Mouse (Mus musculus): ENCODE measurements around the gene 4930590J08Rik.
A peak's percentile ranks its signal among the peaks of the same experiment; 100 is the strongest.
"Not testable (repeated sequence)": the region's sequence is repeated elsewhere in the genome, so short reads cannot be mapped to it uniquely, and the experiment has no call there.

4930590J08Rik gene

DNA sequence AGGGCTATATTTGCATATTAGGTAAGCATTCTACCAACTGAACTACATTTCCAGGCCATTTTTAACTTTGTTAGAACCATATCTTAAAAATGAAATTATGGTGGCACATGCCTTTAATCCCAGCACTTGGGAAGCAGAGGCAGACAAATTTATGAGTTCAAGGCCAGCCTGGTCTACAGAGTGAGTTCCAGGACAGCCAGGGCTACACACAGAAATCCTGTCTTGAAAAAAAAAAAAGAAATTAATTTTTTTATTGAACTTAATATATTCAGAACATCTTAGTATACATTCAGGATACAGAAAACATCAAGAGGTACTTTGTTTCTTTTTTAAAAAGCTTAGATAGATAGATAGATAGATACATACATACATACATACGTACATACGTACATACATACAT lies at the start of gene 4930590J08Rik:
4930590J08Rik (plus strand) TSS at position 301 of the 400 bp plus-strand sequence.
- DNase-seq (ENCODE audit: low read depth, low spot score) = not testable (repeated sequence)

DNA sequence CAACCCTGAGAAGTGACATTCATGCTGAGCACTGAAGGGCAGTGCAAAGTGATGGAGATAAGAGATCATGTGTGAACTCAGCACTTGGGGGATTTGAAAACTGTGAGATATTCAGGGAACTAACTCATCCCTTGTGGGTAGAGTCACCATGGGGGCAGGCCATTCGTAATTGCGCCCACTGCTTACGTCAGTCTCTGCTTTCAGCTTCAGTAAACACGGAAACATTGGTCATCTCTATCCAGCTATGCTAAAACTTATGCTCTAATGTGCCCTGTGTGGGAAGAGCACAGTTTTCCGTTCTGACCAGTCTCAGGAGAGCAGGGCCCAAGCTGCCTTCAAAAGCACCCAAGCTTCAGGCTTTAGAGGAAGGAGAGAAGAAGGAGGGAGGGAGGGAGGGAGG lies 44.3 kb upstream of the 4930590J08Rik start:
- no peak for DNase-seq (ENCODE audit: low read depth, low spot score)

DNA sequence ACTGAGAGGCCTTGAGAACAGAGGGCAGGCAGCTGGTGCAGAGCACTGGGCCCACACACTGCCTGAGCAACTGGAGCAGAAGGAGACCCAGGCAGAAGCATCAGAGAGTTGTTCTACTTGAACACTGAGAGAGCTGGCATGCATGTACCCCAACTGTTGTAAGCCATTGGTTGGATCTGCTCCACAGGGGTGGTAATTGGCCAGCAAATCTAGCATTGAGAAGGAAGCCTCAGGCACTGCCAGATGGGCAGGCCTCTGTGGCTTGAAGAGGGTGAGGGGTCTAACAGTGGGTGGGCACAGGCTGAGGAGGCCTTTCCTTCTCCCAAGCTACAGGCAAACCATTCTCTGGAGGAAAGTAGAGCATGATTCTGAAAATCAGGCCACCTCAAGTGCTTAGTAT lies 39.8 kb upstream of the 4930590J08Rik start:
- no peak for DNase-seq (ENCODE audit: low read depth, low spot score)

DNA sequence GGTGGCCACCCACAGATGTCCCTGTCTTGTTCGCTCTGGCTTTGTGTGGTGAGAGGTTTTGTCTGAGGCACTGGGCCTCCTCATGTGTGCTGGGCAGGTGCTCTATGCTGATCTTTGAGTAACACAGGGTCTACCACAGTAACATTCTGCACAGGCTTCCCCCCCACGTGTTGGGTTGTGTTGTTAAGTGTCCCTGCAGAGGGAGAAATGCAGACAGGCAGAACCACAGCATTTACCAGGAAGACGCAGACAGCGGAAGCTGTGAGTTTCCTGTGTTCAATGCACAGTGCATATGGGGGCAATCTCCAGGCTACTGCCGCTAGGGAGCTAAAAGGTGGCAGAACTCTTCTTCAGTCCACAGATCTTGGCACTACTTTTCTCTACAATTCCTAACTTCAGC lies 38.0 kb upstream of the 4930590J08Rik start:
- no peak for DNase-seq (ENCODE audit: low read depth, low spot score)

DNA sequence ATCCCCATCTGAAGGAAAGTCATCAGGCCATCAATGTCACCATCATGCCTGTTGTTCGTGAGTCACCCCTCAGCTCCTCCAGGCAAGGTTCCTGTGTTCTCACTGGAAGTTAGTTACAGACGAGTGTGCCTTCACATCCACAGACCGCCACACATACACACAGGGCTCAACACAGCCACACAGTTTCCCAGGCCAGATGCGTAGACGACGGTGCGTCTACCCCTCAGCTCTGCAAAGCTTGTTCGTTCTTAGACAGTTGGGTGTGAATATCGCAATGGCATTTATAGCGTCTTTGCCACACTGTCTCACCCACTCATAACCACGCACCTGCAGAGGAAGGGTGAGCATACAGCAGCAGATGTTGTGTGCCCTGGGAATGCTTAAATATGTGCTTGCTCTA lies 37.0 kb upstream of the 4930590J08Rik start:
- peak; percentile 83 for DNase-seq (ENCODE audit: low read depth, low spot score)

DNA sequence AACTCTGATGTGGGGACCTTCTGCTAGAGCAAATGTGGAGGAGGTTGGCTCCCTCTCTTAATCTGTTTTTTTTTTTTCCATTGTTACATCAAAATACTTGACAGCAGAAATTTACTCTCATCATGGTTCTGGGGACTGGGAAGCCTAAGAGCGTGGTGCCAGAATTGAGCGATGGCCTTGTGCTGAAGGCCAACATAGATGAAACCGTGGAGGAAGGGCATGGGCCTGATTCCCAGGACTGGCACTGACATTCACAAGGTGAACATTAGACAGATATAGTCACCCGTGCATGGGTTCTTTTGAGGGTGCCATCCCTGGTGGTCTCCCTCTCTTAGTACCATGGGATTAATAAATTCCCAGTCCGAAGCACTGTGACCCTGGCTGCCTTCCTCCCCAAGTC lies 34.5 kb upstream of the 4930590J08Rik start:
- no peak for DNase-seq (ENCODE audit: low read depth, low spot score)

DNA sequence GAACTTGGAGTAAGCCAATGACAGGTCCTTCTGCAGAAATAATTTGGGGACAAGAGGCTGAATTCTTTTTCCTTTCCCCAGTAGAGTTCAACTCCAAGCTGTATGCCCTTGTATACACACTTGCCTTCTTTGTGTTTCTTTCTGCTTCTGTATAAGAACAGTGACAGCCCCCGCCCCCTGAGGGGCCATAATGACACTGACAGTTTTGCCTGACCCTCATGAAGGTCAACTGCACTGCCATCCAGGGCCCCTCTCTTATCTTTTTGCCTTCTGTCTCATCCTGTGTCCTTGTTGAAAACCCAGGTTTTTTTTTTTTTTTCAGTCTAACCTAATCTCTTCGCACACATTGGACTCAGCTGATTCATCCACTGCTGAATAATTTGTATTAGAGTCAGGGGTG lies 29.8 kb upstream of the 4930590J08Rik start:
- DNase-seq (ENCODE audit: low read depth, low spot score) = no peak

DNA sequence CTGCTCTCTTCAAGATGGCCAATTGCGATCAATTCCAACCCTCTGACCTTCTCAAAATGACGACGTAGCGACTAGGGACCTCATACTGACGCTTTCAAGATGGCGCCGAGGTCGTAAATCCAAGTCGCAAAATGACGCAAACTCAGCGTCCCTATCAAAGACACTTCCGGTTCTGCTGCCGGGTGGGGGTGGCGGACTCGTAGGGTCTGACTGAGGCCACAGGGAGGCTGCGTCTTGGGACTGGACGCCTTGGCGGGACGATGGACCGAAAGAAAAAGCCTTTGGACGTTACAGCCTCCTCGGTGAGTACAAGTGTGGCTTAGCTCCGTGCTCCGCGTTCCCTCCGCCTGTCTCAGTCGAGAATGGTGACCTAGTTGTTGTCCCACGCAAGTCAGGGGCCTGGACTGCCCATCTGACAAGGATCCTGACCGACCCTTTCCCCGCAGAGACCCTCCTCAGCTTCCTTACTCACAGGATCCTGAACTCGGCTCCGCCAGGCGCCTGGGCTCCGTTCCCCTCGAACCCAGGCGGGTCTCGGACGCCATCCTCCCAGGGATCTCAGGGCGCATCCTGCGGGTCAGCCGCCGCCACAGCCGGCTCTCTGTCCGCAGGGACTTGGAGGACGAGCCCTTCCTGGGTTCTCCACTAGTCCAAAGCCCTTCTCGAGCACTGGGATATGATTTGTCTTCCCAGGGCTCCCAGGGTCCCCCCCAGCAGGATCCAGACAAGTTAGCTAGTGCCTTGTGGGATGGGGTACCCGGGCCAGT lies 24.5 kb upstream of the 4930590J08Rik start, which contains the start of gene Ccdc174:
Ccdc174 (plus strand) TSS at position 169 of the 767 bp plus-strand sequence.
- peak; percentile 98 for DNase-seq (ENCODE audit: low read depth, low spot score)

GRCm38 (mm10) chr6:91883859-91884258 lies 18.8 kb upstream of the 4930590J08Rik start:
- DNase-seq (ENCODE audit: low read depth, low spot score) = no peak

DNA sequence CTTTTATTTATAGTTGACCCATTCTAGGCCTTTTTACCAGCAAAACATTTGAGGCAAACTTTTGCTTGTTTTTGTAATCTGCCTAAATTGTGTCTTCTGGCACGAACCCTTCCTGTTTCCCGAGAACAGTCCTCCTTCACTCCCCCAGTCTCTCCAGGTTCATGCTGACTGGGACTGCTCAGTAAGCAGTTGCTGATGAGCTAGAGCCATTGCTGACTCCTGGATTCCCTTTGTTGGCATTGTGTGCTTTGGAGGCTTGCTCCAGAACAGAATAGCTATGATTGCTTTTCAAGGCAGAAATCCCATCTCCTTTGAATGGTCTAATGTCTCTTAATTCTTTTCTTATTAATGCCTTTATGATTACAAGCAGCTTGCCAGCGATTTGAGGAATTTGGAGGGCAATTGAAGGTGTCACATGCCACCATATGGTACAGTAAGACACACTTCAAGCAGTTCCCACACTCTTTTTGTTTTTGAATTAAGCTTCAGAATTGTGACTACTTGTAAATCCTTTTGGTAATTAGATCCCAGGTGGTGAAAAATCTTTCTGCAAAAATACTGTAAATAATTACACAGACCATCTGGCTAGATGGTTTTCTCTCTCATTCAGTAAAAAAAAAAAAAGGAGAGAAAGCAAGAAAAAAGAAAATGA lies 13.2 kb upstream of the 4930590J08Rik start:
- DNase-seq (ENCODE audit: low read depth, low spot score) = no peak

DNA sequence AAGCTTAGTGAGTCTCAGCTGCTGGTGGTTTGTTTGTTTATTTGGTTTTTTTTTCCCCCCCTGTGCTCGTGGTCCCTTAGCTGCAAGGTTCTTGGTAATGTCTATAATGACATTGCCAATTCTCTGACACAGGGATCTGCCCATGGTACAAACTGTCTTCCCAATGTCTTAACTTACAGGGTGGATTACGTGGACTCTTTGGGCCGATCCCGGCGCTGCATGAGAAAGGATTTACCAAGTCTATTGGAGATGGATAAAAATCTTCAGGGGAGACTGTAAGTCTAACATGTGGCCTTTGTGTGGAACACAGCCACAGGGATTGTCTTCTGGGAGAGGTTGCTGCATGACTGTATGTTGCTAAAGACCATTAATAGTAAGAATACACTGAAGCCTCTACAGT lies 12.0 kb upstream of the 4930590J08Rik start:
- DNase-seq (ENCODE audit: low read depth, low spot score) = no peak

GRCm38 (mm10) chr6:91891776-91892175 lies 10.8 kb upstream of the 4930590J08Rik start:
- no peak for DNase-seq (ENCODE audit: low read depth, low spot score)

GRCm38 (mm10) chr6:91896783-91897182 lies 5.8 kb upstream of the 4930590J08Rik start:
- no peak for DNase-seq (ENCODE audit: low read depth, low spot score)

GRCm38 (mm10) chr6:91901505-91901904 lies 1.1 kb upstream of the 4930590J08Rik start:
- peak; percentile 72 for DNase-seq (ENCODE audit: low read depth, low spot score)

GRCm38 (mm10) chr6:91914011-91914410 lies 11.4 kb downstream of the 4930590J08Rik start:
- no peak for DNase-seq (ENCODE audit: low read depth, low spot score)

- peak; percentile 72 for DNase-seq (ENCODE audit: low read depth, low spot score)
Observed at GRCm38 (mm10) chr6:91917286-91917685, 14.7 kb downstream of the 4930590J08Rik start.

DNA sequence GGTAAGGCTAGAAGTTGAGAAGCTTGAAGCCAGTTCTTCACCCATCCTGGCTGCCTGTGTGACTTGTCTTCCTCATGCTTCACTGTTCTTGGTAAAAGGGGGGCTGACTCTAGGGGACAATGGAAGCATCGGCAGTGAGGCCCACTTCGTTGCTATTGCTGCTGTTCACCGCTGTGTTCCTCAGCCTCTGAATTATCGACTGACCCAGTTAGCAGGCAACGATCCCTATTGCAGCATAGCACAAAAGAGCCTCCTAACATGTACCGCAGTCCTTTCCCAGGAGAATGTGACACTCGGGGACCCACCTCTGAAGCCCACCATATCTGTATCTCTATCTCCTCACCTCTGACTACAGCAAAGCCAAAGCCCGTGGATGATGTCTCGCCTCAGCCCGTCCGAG lies 15.1 kb downstream of the 4930590J08Rik start:
- DNase-seq (ENCODE audit: low read depth, low spot score) = no peak

DNA sequence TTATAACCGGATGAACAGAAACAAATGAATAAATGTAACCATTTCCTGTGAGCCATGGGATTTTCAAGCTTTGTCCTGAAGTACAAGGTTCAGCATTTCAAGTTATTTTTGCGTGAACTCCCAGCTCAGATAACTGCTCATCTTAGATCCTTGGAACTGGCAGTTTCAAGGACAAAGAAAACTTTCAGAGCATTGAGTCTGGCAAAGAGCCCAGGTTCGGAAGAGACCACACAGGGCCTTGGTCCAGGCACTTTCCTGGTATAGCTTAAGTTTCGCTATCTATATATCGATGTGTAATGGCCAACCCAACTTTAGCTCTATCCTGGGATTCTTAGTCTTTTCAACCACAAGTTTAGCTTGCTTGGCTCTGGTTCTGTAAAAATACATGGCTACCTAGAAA lies 28.6 kb downstream of the 4930590J08Rik start:
- no peak for DNase-seq (ENCODE audit: low read depth, low spot score)

- DNase-seq (ENCODE audit: low read depth, low spot score) = no peak
Observed at GRCm38 (mm10) chr6:91938491-91938890, 35.9 kb downstream of the 4930590J08Rik start.

GRCm38 (mm10) chr6:91948426-91948825 lies 45.8 kb downstream of the 4930590J08Rik start:
- no peak for DNase-seq (ENCODE audit: low read depth, low spot score)

GRCm38 (mm10) chr6:91958015-91958414 lies 55.4 kb downstream of the 4930590J08Rik start:
- DNase-seq (ENCODE audit: low read depth, low spot score) = not testable (repeated sequence)

GRCm38 (mm10) chr6:91960028-91960811 lies 57.6 kb downstream of the 4930590J08Rik start:
- no peak for DNase-seq (ENCODE audit: low read depth, low spot score)

Measured in telencephalon, adult 2 months (tissue).